Mouse (Mus musculus) liver, postnatal 0 days (tissue): ENCODE measurements around the gene Plac9a. TPM values are rescaled to one million over a fixed set of nuclear protein-coding genes. Genes with fewer than 3 reads are reported as not detected.

Experiments used
- ATAC-seq: fragments of 200-750 bp; cut with Nextera tagmentation; 2 replicates; pipeline ENCODE4 v1.8.0; 2017; ENCODE audit warnings: mild to moderate bottlenecking, moderate library complexity
- DNase-seq: peaks from one replicate; pipeline ENCODE4 v3.0.0-alpha.2; 2016
- H3K27ac ChIP-seq: fragments of 300-500 bp; sonication (generic); 2 replicates; pipeline ENCODE4 v1.5.1; 2014; ENCODE audit warnings: antibody characterized with exemption, moderate library complexity, mild to moderate bottlenecking, low read depth
- H3K27me3 ChIP-seq: fragments of 300-500 bp; sonication (generic); 2 replicates; pipeline ENCODE4 v1.6.1; 2014; ENCODE audit warnings: low read length, control low read depth, mixed read lengths; ENCODE audit not compliant: insufficient read depth
- H3K36me3 ChIP-seq: fragments of 300-500 bp; sonication (generic); replicated peaks from 2 replicates; pipeline ENCODE4 v1.6.1; 2014; ENCODE audit warnings: mild to moderate bottlenecking, control low read depth, low read length, moderate library complexity, mixed read lengths; ENCODE audit not compliant: insufficient read depth
- H3K4me1 ChIP-seq: fragments of 300-500 bp; sonication (generic); 2 replicates; pipeline ENCODE4 v1.6.1; 2014; ENCODE audit warnings: antibody characterized with exemption, mild to moderate bottlenecking, control low read depth; ENCODE audit not compliant: insufficient read depth
- H3K4me2 ChIP-seq: fragments of 300-500 bp; sonication (generic); 2 replicates; pipeline ENCODE4 v1.6.1; 2014; ENCODE audit warnings: low read depth, mild to moderate bottlenecking, low read length, moderate library complexity, mixed read lengths
- H3K4me3 ChIP-seq: fragments of 300-500 bp; sonication (generic); 2 replicates; pipeline ENCODE4 v1.5.1; 2014; ENCODE audit warnings: low read depth, low read length
- H3K9ac ChIP-seq: fragments of 300-500 bp; sonication (generic); replicated peaks from 2 replicates; pipeline ENCODE4 v1.6.1; 2014; ENCODE audit warnings: mild to moderate bottlenecking, moderate library complexity
- H3K9me3 ChIP-seq: fragments of 300-500 bp; sonication (generic); 2 replicates; pipeline ENCODE4 v1.6.1; 2016; ENCODE audit warnings: mild to moderate bottlenecking, control low read depth, low read length, mixed read lengths
- CTCF ChIP-seq: sonication (generic); IDR thresholded peaks from 2 replicates; pipeline ENCODE4 v1.5.1; 2016; ENCODE audit warnings: antibody characterized with exemption, low read depth
- EP300 ChIP-seq: IDR thresholded peaks from 2 replicates; pipeline ENCODE4 v1.6.1; 2016; ENCODE audit warnings: antibody characterized with exemption, low read depth, mild to moderate bottlenecking
- WGBS: fragments of 180-500 bp; shearing (Covaris S2); extraction: QIAGEN DNeasy Blood & Tissue Kit; methylation state at CpG from one replicate; pipeline ENCODE4 v1.1.7; 2014; ENCODE audit not compliant: insufficient replicate concordance; 5-methylcytosine and 5-hydroxymethylcytosine counted together
- polyA plus RNA-seq: library from polyadenylated mRNA; unstranded; fragments of >200 nt; fragmentation: Nextera tagmentation; extraction: Ambion mirVana; gene quantifications from 2 replicates; pipeline ENCODE4 v1.2.1, GENCODE M21; 2015

Plac9a gene
- polyA plus RNA-seq, 1 experiment from 2014 or later, result not detected

GRCm38 (mm10) chr14:25846516-25846915, 56.4 kb downstream of the Plac9a start:
- no peak overlapping the region for H3K27ac ChIP-seq
- no peak overlapping the region for H3K4me2 ChIP-seq
- TF ChIP-seq EP300, result no peak
- TF ChIP-seq CTCF, result no peak
- H3K4me1 ChIP-seq, result peaks cover 18% of the 10 kb centered on the region
- DNase-seq (no peak), ATAC-seq (no peak)
- no peaks in the 10 kb centered on the region for H3K36me3 ChIP-seq
- 86% methylated on average over 8 of the region's 8 CpGs for WGBS
- no peak overlapping the region for H3K9ac ChIP-seq
- H3K4me3 ChIP-seq, result no peak overlapping the region
- H3K27me3 ChIP-seq, result no peaks in the 10 kb centered on the region
- H3K9me3 ChIP-seq, result no peaks in the 10 kb centered on the region

DNA sequence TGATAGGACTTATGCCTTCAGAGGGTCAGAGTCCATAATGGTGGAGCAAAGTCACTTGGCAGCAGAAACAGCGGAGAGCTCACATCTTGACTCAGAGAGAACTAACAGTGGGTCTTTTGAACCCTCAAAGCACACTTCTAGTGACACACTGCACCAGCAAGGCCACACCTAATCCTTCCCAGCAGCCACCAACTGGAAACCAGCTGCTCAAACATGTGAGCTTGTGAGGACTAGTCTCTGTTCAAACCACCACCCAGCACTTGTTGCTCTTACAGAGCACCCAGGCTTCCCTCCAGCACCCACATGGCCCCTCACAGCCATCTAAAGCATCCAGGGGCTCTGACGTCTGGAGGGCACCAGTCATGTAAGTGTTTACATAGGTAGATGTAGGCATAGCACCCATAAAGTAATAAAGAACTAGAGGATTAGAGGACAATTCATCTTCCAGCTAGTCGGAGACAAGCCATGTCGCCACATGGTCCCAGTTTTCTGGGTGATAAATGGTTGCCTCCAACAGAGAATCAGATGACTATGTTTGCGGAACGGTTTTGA, 57.0 kb downstream of the Plac9a start:
- no peak overlapping the region for H3K27ac ChIP-seq
- WGBS, result 92% methylated on average over 6 of the region's 6 CpGs
- H3K27me3 ChIP-seq, result no peaks in the 10 kb centered on the region
- no peaks in the 10 kb centered on the region for H3K36me3 ChIP-seq
- H3K9ac ChIP-seq, result no peak overlapping the region
- H3K4me2 ChIP-seq, result no peak overlapping the region
- H3K4me3 ChIP-seq, result no peak overlapping the region
- ATAC-seq (no peak), DNase-seq (no peak)
- no peaks in the 10 kb centered on the region for H3K9me3 ChIP-seq
- peaks cover 19% of the 10 kb centered on the region for H3K4me1 ChIP-seq
- TF ChIP-seq EP300 (no peak), CTCF (no peak)

GRCm38 (mm10) chr14:25844372-25844771, 58.5 kb downstream of the Plac9a start:
- Histone ChIP-seq H3K4me1 (peaks cover 19% of the 10 kb centered on the region), H3K4me2 (no peak overlapping the region), H3K27ac (no peak overlapping the region), H3K4me3 (no peak overlapping the region), H3K9ac (no peak overlapping the region), H3K27me3 (no peaks in the 10 kb centered on the region), H3K9me3 (no peaks in the 10 kb centered on the region), H3K36me3 (no peaks in the 10 kb centered on the region)
- ATAC-seq, result no peak
- 87% methylated on average over 4 of the region's 4 CpGs for WGBS
- no peak for DNase-seq
- TF ChIP-seq EP300 (no peak), CTCF (no peak)

- H3K27ac ChIP-seq, result peak overlapping the region; percentile 64
- ATAC-seq (no peak), DNase-seq (no peak)
- peaks cover 17% of the 10 kb centered on the region for H3K4me1 ChIP-seq
- peak overlapping the region; percentile 87 for H3K9ac ChIP-seq
- peak overlapping the region; percentile 92 for H3K4me3 ChIP-seq
- no peak for TF ChIP-seq EP300
- no peak for TF ChIP-seq CTCF
- no peaks in the 10 kb centered on the region for H3K9me3 ChIP-seq
- WGBS, result 2% methylated on average over 12 of the region's 12 CpGs
- no peaks in the 10 kb centered on the region for H3K27me3 ChIP-seq
- no peaks in the 10 kb centered on the region for H3K36me3 ChIP-seq
- peak overlapping the region; percentile 92 for H3K4me2 ChIP-seq
Observed at GRCm38 (mm10) chr14:25842688-25843003, 60.3 kb downstream of the Plac9a start.

DNA sequence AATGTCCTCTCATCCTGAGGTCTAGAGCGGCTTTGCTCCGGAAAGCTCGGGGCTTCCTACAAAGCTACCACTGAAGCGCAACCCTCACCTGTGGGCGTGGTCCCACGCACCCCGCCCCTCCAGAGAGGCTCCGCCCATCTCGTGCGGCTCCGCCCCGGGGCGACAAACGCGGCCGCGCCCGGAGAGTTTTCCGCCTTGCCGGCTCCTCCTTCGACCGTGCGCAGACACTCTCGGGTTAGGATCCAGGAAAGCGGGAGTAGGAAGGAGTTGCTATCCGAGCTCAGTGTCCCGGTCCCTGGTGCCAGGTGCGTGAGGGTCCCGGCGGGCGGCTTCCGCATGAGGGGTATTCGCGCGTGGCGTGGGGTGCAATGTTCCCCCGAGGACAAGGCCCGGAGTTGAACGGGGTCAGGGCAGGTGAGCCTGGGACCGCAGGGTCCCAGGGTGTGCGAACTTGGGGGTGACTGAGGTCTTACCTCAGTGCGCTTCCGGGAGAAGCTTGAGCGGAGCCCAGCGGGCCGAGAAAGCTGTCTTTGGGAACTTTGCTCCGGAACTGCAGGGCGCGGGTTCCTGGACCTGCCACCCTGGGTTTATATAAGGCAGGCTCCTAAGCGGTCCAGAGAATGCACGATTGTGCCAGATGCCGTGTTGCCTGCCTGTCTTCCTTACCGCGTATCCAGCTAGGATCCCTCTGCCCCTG, 60.8 kb downstream of the Plac9a start, which contains the start of gene Anxa11:
TSS of gene Anxa11 (plus strand) at position 166 of the 697 bp plus-strand sequence.
- ATAC-seq, result peak; percentile 94
- under 1% methylated on average over 53 of the region's 54 CpGs for WGBS
- TF ChIP-seq CTCF (no peak), EP300 (no peak)

GRCm38 (mm10) chr14:25841579-25841978, 61.3 kb downstream of the Plac9a start:
- H3K27me3 ChIP-seq, result no peaks in the 10 kb centered on the region
- no peak overlapping the region for H3K27ac ChIP-seq
- H3K9ac ChIP-seq, result peak overlapping the region; percentile 87; the same call in 1 of the 2 replicates
- DNase-seq, result no peak
- peak overlapping the region; percentile 92 for H3K4me2 ChIP-seq
- H3K4me1 ChIP-seq, result peaks cover 14% of the 10 kb centered on the region
- no peaks in the 10 kb centered on the region for H3K36me3 ChIP-seq
- peak; percentile 17; the same call in 1 of the 2 replicates for ATAC-seq
- H3K4me3 ChIP-seq, result peak overlapping the region; percentile 92
- H3K9me3 ChIP-seq, result no peaks in the 10 kb centered on the region
- TF ChIP-seq CTCF, result no peak
- no peak for TF ChIP-seq EP300
- under 1% methylated on average over 4 of the region's 4 CpGs for WGBS

More for the DNA sequence above, 60.8 kb downstream of the Plac9a start, which contains the start of gene Anxa11:
- peak within 1 kb of the TSS; percentile 92 for H3K4me2 ChIP-seq
- H3K4me3 ChIP-seq, result peak within 1 kb of the TSS; percentile 92
- H3K27me3 ChIP-seq, result no peaks in the 10 kb centered on the region
- H3K27ac ChIP-seq, result peak within 1 kb of the TSS; percentile 64
- no peaks in the 10 kb centered on the region for H3K36me3 ChIP-seq
- H3K9ac ChIP-seq, result peak within 1 kb of the TSS; percentile 87
- H3K9me3 ChIP-seq, result no peaks in the 10 kb centered on the region
- DNase-seq, result peak; percentile 92
- peaks cover 14% of the 10 kb centered on the region for H3K4me1 ChIP-seq
